Mouse (Mus musculus) olfactory bulb, adult 2 months (tissue): Measurements from ENCODE around the gene Acaca. TPM values are rescaled to one million over a fixed set of nuclear protein-coding genes. Genes with fewer than 3 reads are reported as not detected.
"Not testable (repeated sequence)": the region's sequence is repeated elsewhere in the genome, so short reads cannot be mapped to it uniquely, and the experiment has no call there.

ENCODE experiments used
- H3K27ac ChIP-seq: fragments of 200-500 bp; 2 replicates; pipeline ENCODE4 v1.5.1; 2012; ENCODE audit warnings: low read depth, low read length; ENCODE audit not compliant: insufficient read depth
- H3K4me1 ChIP-seq: fragments of 200-500 bp; 2 replicates; pipeline ENCODE4 v1.6.1; 2012; ENCODE audit warnings: low read length; ENCODE audit not compliant: control insufficient read depth, insufficient read depth
- H3K4me3 ChIP-seq: fragments of 200-500 bp; 2 replicates; pipeline ENCODE4 v1.5.1; 2012; ENCODE audit warnings: mild to moderate bottlenecking, low read depth, low read length, moderate library complexity; ENCODE audit not compliant: insufficient read depth
- CTCF ChIP-seq: fragments of 200-500 bp; IDR thresholded peaks from 2 replicates; pipeline ENCODE4 v1.5.1; 2012; ENCODE audit warnings: low read depth, mild to moderate bottlenecking, low read length, moderate library complexity; ENCODE audit not compliant: insufficient read depth
- POLR2A ChIP-seq: fragments of 200-500 bp; IDR thresholded peaks from 2 replicates; pipeline ENCODE4 v1.6.1; 2012; ENCODE audit warnings: mild to moderate bottlenecking, low read depth, low read length, moderate library complexity; ENCODE audit not compliant: insufficient read depth
- WGBS: fragments of 180-500 bp; shearing (Covaris S2); methylation state at CpG from one replicate; pipeline ENCODE4 v1.1.7; 2018; 5-methylcytosine and 5-hydroxymethylcytosine counted together
- polyA plus RNA-seq: library from polyadenylated mRNA; stranded (reverse); fragments of >200 nt; gene quantifications from 2 replicates; pipeline ENCODE4 v1.2.4, GENCODE M21; 2012; ENCODE audit warnings: low replicate concordance; ENCODE audit not compliant: missing spikeins, insufficient read depth, insufficient read length

Gene Acaca
- polyA plus RNA-seq, 1 experiment = 53.0 TPM

GRCm38 (mm10) chr11:84383891-84384290 is 254.4 kb downstream of the Acaca start:
- Histone ChIP-seq H3K4me1 (no peaks in the 10 kb centered on the region), H3K4me3 (no peak overlapping the region), H3K27ac (no peak overlapping the region)
- 90% methylated on average over 6 of the region's 6 CpGs for WGBS
- no peak for TF ChIP-seq POLR2A
- TF ChIP-seq CTCF = no peak

- TF ChIP-seq POLR2A = no peak
- TF ChIP-seq CTCF = no peak
- WGBS = 82% methylated on average over 6 of the region's 6 CpGs
- no peak overlapping the region for H3K27ac ChIP-seq
- no peaks in the 10 kb centered on the region for H3K4me1 ChIP-seq
- no peak overlapping the region for H3K4me3 ChIP-seq
Observed at GRCm38 (mm10) chr11:84389332-84389731, 259.9 kb downstream of the Acaca start.

- WGBS = 93% methylated on average over 8 of the region's 8 CpGs
- Histone ChIP-seq H3K27ac (no peak overlapping the region), H3K4me3 (no peak overlapping the region), H3K4me1 (no peaks in the 10 kb centered on the region)
- TF ChIP-seq POLR2A (no peak), CTCF (no peak)
Observed at GRCm38 (mm10) chr11:84391126-84391525, 261.7 kb downstream of the Acaca start.

GRCm38 (mm10) chr11:84392066-84392465 is 262.6 kb downstream of the Acaca start:
- not testable (repeated sequence) for H3K27ac ChIP-seq, H3K4me1 ChIP-seq, H3K4me3 ChIP-seq
- WGBS = 83% methylated on average over 7 of the region's 7 CpGs

GRCm38 (mm10) chr11:84393571-84393970 is 264.1 kb downstream of the Acaca start:
- no peaks in the 10 kb centered on the region for H3K4me1 ChIP-seq
- H3K4me3 ChIP-seq = no peak overlapping the region
- H3K27ac ChIP-seq = no peak overlapping the region
- 87% methylated on average over 7 of the region's 7 CpGs for WGBS
- no peak for TF ChIP-seq CTCF
- no peak for TF ChIP-seq POLR2A

GRCm38 (mm10) chr11:84395010-84395409 is 265.5 kb downstream of the Acaca start:
- Histone ChIP-seq H3K4me1 (no peaks in the 10 kb centered on the region), H3K27ac (no peak overlapping the region), H3K4me3 (no peak overlapping the region)
- no peak for TF ChIP-seq CTCF
- no peak for TF ChIP-seq POLR2A
- WGBS = 39% methylated on average over 1 of the region's 1 CpGs

GRCm38 (mm10) chr11:84406733-84407132 is 277.3 kb downstream of the Acaca start:
- TF ChIP-seq POLR2A = no peak
- no peak overlapping the region for H3K27ac ChIP-seq
- H3K4me3 ChIP-seq = no peak overlapping the region
- H3K4me1 ChIP-seq = no peaks in the 10 kb centered on the region
- WGBS = 94% methylated on average over 4 of the region's 4 CpGs

GRCm38 (mm10) chr11:84410383-84410782 is 280.9 kb downstream of the Acaca start:
- WGBS = 63% methylated on average over 4 of the region's 4 CpGs
- Histone ChIP-seq H3K4me3 (no peak overlapping the region), H3K4me1 (no peaks in the 10 kb centered on the region), H3K27ac (no peak overlapping the region)
- TF ChIP-seq POLR2A = no peak
- no peak for TF ChIP-seq CTCF

- H3K27ac ChIP-seq = no peak overlapping the region
- H3K4me3 ChIP-seq = no peak overlapping the region
- 83% methylated on average over 7 of the region's 7 CpGs for WGBS
- no peaks in the 10 kb centered on the region for H3K4me1 ChIP-seq
- TF ChIP-seq CTCF = no peak
- TF ChIP-seq POLR2A = no peak
Observed at GRCm38 (mm10) chr11:84410879-84411641, 281.6 kb downstream of the Acaca start.

GRCm38 (mm10) chr11:84411642-84412018 is 282.2 kb downstream of the Acaca start:
- WGBS = 72% methylated on average over 7 of the region's 7 CpGs
- Histone ChIP-seq H3K4me1 (no peaks in the 10 kb centered on the region), H3K27ac (no peak overlapping the region), H3K4me3 (no peak overlapping the region)
- TF ChIP-seq POLR2A = no peak
- TF ChIP-seq CTCF = no peak; the same call in 1 of the 2 replicates
